Mouse (Mus musculus) heart, postnatal 0 days (tissue): Measurements from ENCODE around the gene Rfx5. TPM values are rescaled to one million over a fixed set of nuclear protein-coding genes. Genes with fewer than 3 reads are reported as not detected.

Experiments used
- ATAC-seq: fragments of 200-750 bp; cut with Nextera tagmentation; 2 replicates; pipeline ENCODE4 v1.8.0; 2017; ENCODE audit warnings: low read depth, moderate number of reproducible peaks, moderate library complexity; ENCODE audit not compliant: insufficient read depth
- DNase-seq: peaks from one replicate; pipeline ENCODE4 v3.0.0-alpha.2; 2016; ENCODE audit warnings: low spot score
- H3K27ac ChIP-seq: fragments of 300-500 bp; sonication (generic); 2 replicates; pipeline ENCODE4 v1.5.1; 2014; ENCODE audit warnings: low read depth, mild to moderate bottlenecking
- H3K27me3 ChIP-seq: fragments of 300-500 bp; sonication (generic); 2 replicates; pipeline ENCODE4 v1.6.1; 2014; ENCODE audit warnings: low read length, mixed read lengths; ENCODE audit not compliant: control insufficient read depth, insufficient read depth
- H3K36me3 ChIP-seq: fragments of 300-500 bp; sonication (generic); replicated peaks from 2 replicates; pipeline ENCODE4 v1.6.1; 2014; ENCODE audit warnings: low read length, mixed read lengths; ENCODE audit not compliant: control insufficient read depth, insufficient read depth
- H3K4me1 ChIP-seq: fragments of 300-500 bp; sonication (generic); 2 replicates; pipeline ENCODE4 v1.6.1; 2014; ENCODE audit warnings: antibody characterized with exemption; ENCODE audit not compliant: control insufficient read depth, insufficient read depth
- H3K4me2 ChIP-seq: fragments of 300-500 bp; sonication (generic); 2 replicates; pipeline ENCODE4 v1.6.1; 2014; ENCODE audit warnings: low read depth, mild to moderate bottlenecking, low read length, moderate library complexity
- H3K4me3 ChIP-seq: fragments of 300-500 bp; sonication (generic); 2 replicates; pipeline ENCODE4 v1.5.1; 2014; ENCODE audit warnings: low read depth, low read length
- H3K9ac ChIP-seq: fragments of 300-500 bp; sonication (generic); replicated peaks from 2 replicates; pipeline ENCODE4 v1.6.1; 2014; ENCODE audit warnings: low read depth, low read length, mixed read lengths
- H3K9me3 ChIP-seq: fragments of 300-500 bp; sonication (generic); replicated peaks from 2 replicates; pipeline ENCODE4 v1.6.1; 2016; ENCODE audit warnings: low read length; ENCODE audit not compliant: control insufficient read depth
- CTCF ChIP-seq: IDR thresholded peaks from 2 replicates; pipeline ENCODE4 v1.5.1; 2016; ENCODE audit warnings: antibody characterized with exemption, control low read depth, low read depth
- EP300 ChIP-seq: IDR thresholded peaks from 2 replicates; pipeline ENCODE4 v1.6.1; 2016; ENCODE audit warnings: antibody characterized with exemption, low read depth
- WGBS: fragments of 180-500 bp; shearing (Covaris S2); extraction: QIAGEN DNeasy Blood & Tissue Kit; methylation state at CpG from one replicate; pipeline ENCODE4 v1.1.7; 2014; 5-methylcytosine and 5-hydroxymethylcytosine counted together
- polyA plus RNA-seq: library from polyadenylated mRNA; unstranded; fragments of >200 nt; fragmentation: Nextera tagmentation; extraction: Ambion mirVana; gene quantifications from 2 replicates; pipeline ENCODE4 v1.2.1, GENCODE M21; 2015
- total RNA-seq: library from RNA; depleted of rRNA; stranded (reverse); fragments of >200 nt; gene quantifications from 2 replicates; pipeline ENCODE4 v1.2.3, GENCODE M21; 2014; ENCODE audit warnings: low replicate concordance

The Rfx5 gene
- total and polyA plus RNA-seq, 2 experiments from 2014 or later = 2.7 to 8.6 TPM

GRCm38 (mm10) chr3:94915903-94916741, 37.8 kb upstream of the Rfx5 start:
- ATAC-seq (no peak), DNase-seq (no peak)
- H3K27me3 ChIP-seq = no peaks in the 10 kb centered on the region
- WGBS = 75% methylated on average over 7 of the region's 7 CpGs
- H3K27ac ChIP-seq = no peak overlapping the region
- TF ChIP-seq CTCF (no peak), EP300 (no peak)
- H3K4me2 ChIP-seq = no peak overlapping the region
- H3K9me3 ChIP-seq = no peaks in the 10 kb centered on the region
- H3K4me3 ChIP-seq = no peak overlapping the region
- H3K36me3 ChIP-seq = no peaks in the 10 kb centered on the region
- peaks cover 5% of the 10 kb centered on the region; the same call in 1 of the 2 replicates for H3K4me1 ChIP-seq
- no peak overlapping the region for H3K9ac ChIP-seq

- H3K27ac ChIP-seq = no peak overlapping the region
- H3K4me1 ChIP-seq = peaks cover 5% of the 10 kb centered on the region; the same call in 1 of the 2 replicates
- TF ChIP-seq CTCF (no peak), EP300 (no peak)
- no peak overlapping the region for H3K4me3 ChIP-seq
- H3K9ac ChIP-seq = no peak overlapping the region
- H3K27me3 ChIP-seq = no peaks in the 10 kb centered on the region
- no peak overlapping the region for H3K4me2 ChIP-seq
- no peaks in the 10 kb centered on the region for H3K9me3 ChIP-seq
- WGBS = 52% methylated on average over 14 of the region's 14 CpGs
- ATAC-seq = no peak
- no peak for DNase-seq
- H3K36me3 ChIP-seq = no peaks in the 10 kb centered on the region
Observed at GRCm38 (mm10) chr3:94917816-94918361, 36.0 kb upstream of the Rfx5 start.

- Histone ChIP-seq H3K36me3 (no peaks in the 10 kb centered on the region), H3K4me3 (no peak overlapping the region), H3K9me3 (no peaks in the 10 kb centered on the region), H3K9ac (no peak overlapping the region), H3K27ac (no peak overlapping the region), H3K4me1 (peaks cover 1% of the 10 kb centered on the region; the same call in 1 of the 2 replicates), H3K4me2 (no peak overlapping the region), H3K27me3 (no peaks in the 10 kb centered on the region)
- WGBS = 84% methylated on average over 4 of the region's 4 CpGs
- TF ChIP-seq EP300 = no peak
- TF ChIP-seq CTCF = no peak
- ATAC-seq = no peak
- DNase-seq = no peak
Observed at GRCm38 (mm10) chr3:94918845-94919244, 35.0 kb upstream of the Rfx5 start.

- 45% methylated on average over 3 of the region's 3 CpGs for WGBS
- H3K36me3 ChIP-seq = no peaks in the 10 kb centered on the region
- H3K9ac ChIP-seq = no peak overlapping the region
- DNase-seq (no peak), ATAC-seq (no peak)
- H3K4me3 ChIP-seq = no peak overlapping the region
- H3K27me3 ChIP-seq = no peaks in the 10 kb centered on the region
- no peak overlapping the region for H3K27ac ChIP-seq
- no peaks in the 10 kb centered on the region for H3K4me1 ChIP-seq
- TF ChIP-seq CTCF (no peak), EP300 (no peak)
- no peaks in the 10 kb centered on the region for H3K9me3 ChIP-seq
- no peak overlapping the region for H3K4me2 ChIP-seq
Observed at GRCm38 (mm10) chr3:94921104-94921503, 32.8 kb upstream of the Rfx5 start.

- Histone ChIP-seq H3K36me3 (no peaks in the 10 kb centered on the region), H3K4me3 (no peak overlapping the region), H3K4me2 (no peak overlapping the region), H3K9ac (no peak overlapping the region), H3K27me3 (no peaks in the 10 kb centered on the region), H3K4me1 (no peaks in the 10 kb centered on the region), H3K9me3 (no peaks in the 10 kb centered on the region), H3K27ac (no peak overlapping the region)
- ATAC-seq = no peak
- no peak for DNase-seq
- WGBS = 54% methylated on average over 3 of the region's 3 CpGs
- TF ChIP-seq EP300 (no peak), CTCF (no peak)
Observed at GRCm38 (mm10) chr3:94922333-94922732, 31.5 kb upstream of the Rfx5 start.
